Mouse (Mus musculus): ENCODE results near the gene Xpr1. TPM values are rescaled to one million over a fixed set of nuclear protein-coding genes. Genes with fewer than 3 reads are reported as not detected.

Xpr1 gene
- polyA plus RNA-seq, 1 experiment from 2014 or later = 68.7 TPM

DNA sequence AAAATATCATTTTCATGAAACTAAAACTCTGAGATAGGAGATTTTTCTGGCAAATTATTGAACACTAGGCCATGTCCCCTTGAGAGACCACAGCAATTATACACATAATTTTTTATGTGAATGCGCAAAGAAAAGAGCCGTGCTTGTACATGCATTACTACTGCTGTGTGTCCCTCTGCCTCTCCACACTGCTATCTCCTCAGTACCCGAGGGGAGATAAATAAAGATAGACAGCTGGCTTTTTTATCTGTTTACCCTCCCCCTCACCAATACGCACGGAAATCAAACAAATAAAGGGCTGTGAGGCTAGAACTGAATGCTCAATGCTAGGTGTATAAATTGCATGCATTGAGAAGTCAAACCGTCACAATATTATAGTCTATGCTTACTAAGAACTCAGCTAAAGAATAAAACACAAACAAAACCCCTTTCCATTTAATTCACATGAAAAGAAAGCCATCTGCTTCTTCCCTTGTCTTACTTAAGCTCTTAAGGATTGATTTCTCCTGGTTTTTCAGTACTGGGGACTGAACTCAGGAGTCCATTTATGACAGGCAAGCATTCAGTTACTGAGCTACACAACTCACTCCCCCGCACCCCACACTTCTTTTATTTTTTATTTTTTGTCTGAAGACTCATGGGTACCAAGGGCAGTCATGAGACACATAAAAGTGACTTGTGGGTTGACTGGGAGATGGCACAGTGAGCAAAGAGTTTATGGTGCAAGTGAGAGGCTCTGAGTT is 97.0 kb downstream of the Xpr1 start:
- Histone ChIP-seq H3K4me2 (ENCODE audit: low read depth, low read length) (no peak overlapping the region), H3K36me3 (ENCODE audit: control insufficient read depth, insufficient read depth, low read length) (no peaks in the 10 kb centered on the region), H3K27me3 (ENCODE audit: control insufficient read depth, insufficient read depth, low read length) (no peaks in the 10 kb centered on the region), H3K9me3 (ENCODE audit: control insufficient read depth, low read length) (no peaks in the 10 kb centered on the region), H3K4me3 (ENCODE audit: low read depth, low read length) (no peak overlapping the region), H3K4me1 (ENCODE audit: control insufficient read depth, insufficient read depth, low read length) (peaks cover 13% of the 10 kb centered on the region), H3K9ac (replicated peaks; ENCODE audit: low read depth, low read length) (no peak overlapping the region), H3K27ac (ENCODE audit: low read depth, low read length) (peak overlapping the region; percentile 81)
- peak; percentile 87 for ATAC-seq (ENCODE audit: low read depth)
- 29% methylated on average over 7 of the region's 7 CpGs for WGBS

GRCm38 (mm10) chr1:155319513-155319912 is 97.7 kb downstream of the Xpr1 start:
- no peaks in the 10 kb centered on the region for H3K27me3 ChIP-seq (ENCODE audit: control insufficient read depth, insufficient read depth, low read length)
- no peak overlapping the region for H3K4me3 ChIP-seq (ENCODE audit: low read depth, low read length)
- H3K27ac ChIP-seq (ENCODE audit: low read depth, low read length) = peak overlapping the region; percentile 44; the same call in 1 of the 2 replicates
- no peaks in the 10 kb centered on the region for H3K9me3 ChIP-seq (ENCODE audit: control insufficient read depth, low read length)
- H3K4me2 ChIP-seq (ENCODE audit: low read depth, low read length) = no peak overlapping the region
- H3K4me1 ChIP-seq (ENCODE audit: control insufficient read depth, insufficient read depth, low read length) = peaks cover 13% of the 10 kb centered on the region
- 56% methylated on average over 4 of the region's 4 CpGs for WGBS
- 0 out of 2 replicates have a peak, but pooled peaks have one; percentile 49 for ATAC-seq (ENCODE audit: low read depth)
- no peak overlapping the region for H3K9ac ChIP-seq (replicated peaks; ENCODE audit: low read depth, low read length)
- H3K36me3 ChIP-seq (ENCODE audit: control insufficient read depth, insufficient read depth, low read length) = no peaks in the 10 kb centered on the region

GRCm38 (mm10) chr1:155311672-155312071 is 105.5 kb downstream of the Xpr1 start:
- Histone ChIP-seq H3K9ac (replicated peaks; ENCODE audit: low read depth, low read length) (no peak overlapping the region), H3K36me3 (ENCODE audit: control insufficient read depth, insufficient read depth, low read length) (peaks cover 8% of the 10 kb centered on the region), H3K9me3 (ENCODE audit: control insufficient read depth, low read length) (no peaks in the 10 kb centered on the region), H3K27ac (ENCODE audit: low read depth, low read length) (no peak overlapping the region), H3K4me2 (ENCODE audit: low read depth, low read length) (no peak overlapping the region), H3K4me1 (ENCODE audit: control insufficient read depth, insufficient read depth, low read length) (peaks cover 12% of the 10 kb centered on the region; the same call in 1 of the 2 replicates), H3K27me3 (ENCODE audit: control insufficient read depth, insufficient read depth, low read length) (no peaks in the 10 kb centered on the region), H3K4me3 (ENCODE audit: low read depth, low read length) (no peak overlapping the region)
- WGBS = 56% methylated on average over 3 of the region's 3 CpGs
- peak; percentile 44; the same call in 1 of the 2 replicates for ATAC-seq (ENCODE audit: low read depth)

- Histone ChIP-seq H3K36me3 (ENCODE audit: control insufficient read depth, insufficient read depth, low read length) (no peaks in the 10 kb centered on the region), H3K9me3 (ENCODE audit: control insufficient read depth, low read length) (no peaks in the 10 kb centered on the region), H3K27me3 (ENCODE audit: control insufficient read depth, insufficient read depth, low read length) (no peaks in the 10 kb centered on the region), H3K27ac (ENCODE audit: low read depth, low read length) (peak overlapping the region; percentile 50), H3K4me2 (ENCODE audit: low read depth, low read length) (no peak overlapping the region), H3K9ac (replicated peaks; ENCODE audit: low read depth, low read length) (no peak overlapping the region), H3K4me3 (ENCODE audit: low read depth, low read length) (no peak overlapping the region), H3K4me1 (ENCODE audit: control insufficient read depth, insufficient read depth, low read length) (peaks cover 12% of the 10 kb centered on the region; the same call in 1 of the 2 replicates)
- whole genome bisulfite sequencing = 14% methylated on average over 3 of the region's 3 CpGs
- ATAC-seq (ENCODE audit: low read depth) = no peak
These were observed 110.3 kb downstream of the Xpr1 start for GRCm38 (mm10) chr1:155306879-155307278.

GRCm38 (mm10) chr1:155303402-155303801 is 113.8 kb downstream of the Xpr1 start:
- Histone ChIP-seq H3K9me3 (ENCODE audit: control insufficient read depth, low read length) (no peaks in the 10 kb centered on the region), H3K4me1 (ENCODE audit: control insufficient read depth, insufficient read depth, low read length) (peaks cover 12% of the 10 kb centered on the region; the same call in 1 of the 2 replicates), H3K27me3 (ENCODE audit: control insufficient read depth, insufficient read depth, low read length) (no peaks in the 10 kb centered on the region), H3K4me2 (ENCODE audit: low read depth, low read length) (no peak overlapping the region), H3K27ac (ENCODE audit: low read depth, low read length) (no peak overlapping the region), H3K36me3 (ENCODE audit: control insufficient read depth, insufficient read depth, low read length) (no peaks in the 10 kb centered on the region), H3K9ac (replicated peaks; ENCODE audit: low read depth, low read length) (no peak overlapping the region), H3K4me3 (ENCODE audit: low read depth, low read length) (no peak overlapping the region)
- 72% methylated on average over 2 of the region's 2 CpGs for WGBS
- ATAC-seq (ENCODE audit: low read depth) = no peak

DNA sequence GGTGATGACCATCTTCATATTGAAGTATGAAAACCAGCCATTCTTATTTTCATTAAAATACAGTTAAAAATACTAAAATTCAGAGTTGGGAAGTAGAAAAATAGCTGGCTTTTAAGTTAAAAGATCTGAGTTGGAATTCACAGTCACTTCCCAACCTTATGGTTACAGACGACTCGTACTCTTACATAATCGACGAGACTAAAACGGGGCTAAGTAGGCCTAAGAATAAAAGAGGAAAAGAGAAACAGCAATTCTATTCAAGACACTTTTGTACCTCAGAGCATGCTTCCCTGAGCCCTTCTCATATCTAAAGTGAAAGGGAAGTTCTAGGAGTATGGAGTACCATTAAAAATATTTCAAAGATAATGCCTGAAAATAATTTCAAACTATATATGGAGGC is 119.6 kb downstream of the Xpr1 start:
- Histone ChIP-seq H3K9ac (replicated peaks; ENCODE audit: low read depth, low read length) (no peak overlapping the region), H3K9me3 (ENCODE audit: control insufficient read depth, low read length) (no peaks in the 10 kb centered on the region), H3K4me1 (ENCODE audit: control insufficient read depth, insufficient read depth, low read length) (no peaks in the 10 kb centered on the region), H3K27ac (ENCODE audit: low read depth, low read length) (no peak overlapping the region), H3K36me3 (ENCODE audit: control insufficient read depth, insufficient read depth, low read length) (no peaks in the 10 kb centered on the region), H3K27me3 (ENCODE audit: control insufficient read depth, insufficient read depth, low read length) (no peaks in the 10 kb centered on the region), H3K4me2 (ENCODE audit: low read depth, low read length) (no peak overlapping the region), H3K4me3 (ENCODE audit: low read depth, low read length) (no peak overlapping the region)
- WGBS = 91% methylated on average over 5 of the region's 5 CpGs
- ATAC-seq (ENCODE audit: low read depth) = no peak

- Histone ChIP-seq H3K36me3 (ENCODE audit: control insufficient read depth, insufficient read depth, low read length) (no peaks in the 10 kb centered on the region), H3K9me3 (ENCODE audit: control insufficient read depth, low read length) (no peaks in the 10 kb centered on the region), H3K27ac (ENCODE audit: low read depth, low read length) (no peak overlapping the region), H3K4me1 (ENCODE audit: control insufficient read depth, insufficient read depth, low read length) (no peaks in the 10 kb centered on the region), H3K9ac (replicated peaks; ENCODE audit: low read depth, low read length) (no peak overlapping the region), H3K27me3 (ENCODE audit: control insufficient read depth, insufficient read depth, low read length) (no peaks in the 10 kb centered on the region), H3K4me3 (ENCODE audit: low read depth, low read length) (no peak overlapping the region), H3K4me2 (ENCODE audit: low read depth, low read length) (no peak overlapping the region)
- ATAC-seq (ENCODE audit: low read depth) = no peak
- WGBS = 81% methylated on average over 2 of the region's 2 CpGs
These were observed 120.0 kb downstream of the Xpr1 start for GRCm38 (mm10) chr1:155297203-155297602.

- Histone ChIP-seq H3K4me1 (ENCODE audit: control insufficient read depth, insufficient read depth, low read length) (no peaks in the 10 kb centered on the region), H3K4me3 (ENCODE audit: low read depth, low read length) (no peak overlapping the region), H3K27me3 (ENCODE audit: control insufficient read depth, insufficient read depth, low read length) (no peaks in the 10 kb centered on the region), H3K36me3 (ENCODE audit: control insufficient read depth, insufficient read depth, low read length) (peaks cover 1% of the 10 kb centered on the region; the same call in 1 of the 2 replicates), H3K9me3 (ENCODE audit: control insufficient read depth, low read length) (no peaks in the 10 kb centered on the region), H3K27ac (ENCODE audit: low read depth, low read length) (no peak overlapping the region), H3K4me2 (ENCODE audit: low read depth, low read length) (no peak overlapping the region), H3K9ac (replicated peaks; ENCODE audit: low read depth, low read length) (no peak overlapping the region)
- peak; percentile 88 for ATAC-seq (ENCODE audit: low read depth)
- 9% methylated on average over 3 of the region's 3 CpGs for WGBS
These were observed 123.8 kb downstream of the Xpr1 start for GRCm38 (mm10) chr1:155293446-155293845.

- Histone ChIP-seq H3K4me1 (ENCODE audit: control insufficient read depth, insufficient read depth, low read length) (no peaks in the 10 kb centered on the region), H3K4me3 (ENCODE audit: low read depth, low read length) (no peak overlapping the region), H3K4me2 (ENCODE audit: low read depth, low read length) (no peak overlapping the region), H3K9me3 (ENCODE audit: control insufficient read depth, low read length) (no peaks in the 10 kb centered on the region), H3K9ac (replicated peaks; ENCODE audit: low read depth, low read length) (no peak overlapping the region), H3K36me3 (ENCODE audit: control insufficient read depth, insufficient read depth, low read length) (peaks cover 12% of the 10 kb centered on the region), H3K27ac (ENCODE audit: low read depth, low read length) (no peak overlapping the region), H3K27me3 (ENCODE audit: control insufficient read depth, insufficient read depth, low read length) (no peaks in the 10 kb centered on the region)
- 93% methylated on average over 1 of the region's 1 CpGs for WGBS
- ATAC-seq (ENCODE audit: low read depth) = no peak
These were observed 127.8 kb downstream of the Xpr1 start for GRCm38 (mm10) chr1:155289411-155289810.

Measured in neural tube, embryonic 14.5 days (tissue).